Mouse (Mus musculus): ENCODE measurements around the gene Lyar. TPM values are rescaled to one million over a fixed set of nuclear protein-coding genes. Genes with fewer than 3 reads are reported as not detected.
A peak's percentile ranks its signal among the peaks of the same experiment; 100 is the strongest.

Lyar gene
- polyA plus RNA-seq, 1 experiment, result 32.7 TPM

- H3K4me3 ChIP-seq (ENCODE audit: insufficient read depth, low read depth, low read length), result peak within 1 kb of the TSS; percentile 64
- peak within 1 kb of the TSS; percentile 97 for H3K27ac ChIP-seq (replicated peaks; ENCODE audit: low read depth, low read length)
These were observed 55.5 kb downstream of the Lyar start, which contains the start of gene Otop1 for GRCm38 (mm10) chr5:38275771-38276170. Otop1 (plus strand) TSS chr5:38275972.

GRCm38 (mm10) chr5:38276451-38276850 lies 56.2 kb downstream of the Lyar start:
- peaks cover 10% of the 10 kb centered on the region for H3K4me1 ChIP-seq (ENCODE audit: control insufficient read depth, insufficient read depth, insufficient read length, low read length)
- H3K4me3 ChIP-seq (ENCODE audit: insufficient read depth, low read depth, low read length), result peak overlapping the region; percentile 64
- H3K27ac ChIP-seq (replicated peaks; ENCODE audit: low read depth, low read length), result peak overlapping the region; percentile 97

More at GRCm38 (mm10) chr5:38275771-38276170, 55.5 kb downstream of the Lyar start, which contains the start of gene Otop1:
- H3K4me1 ChIP-seq (ENCODE audit: control insufficient read depth, insufficient read depth, insufficient read length, low read length), result peaks cover 10% of the 10 kb centered on the region

- Histone ChIP-seq H3K4me1 (ENCODE audit: control insufficient read depth, insufficient read depth, insufficient read length, low read length) (peaks cover 10% of the 10 kb centered on the region), H3K4me3 (ENCODE audit: insufficient read depth, low read depth, low read length) (peak overlapping the region; percentile 64), H3K27ac (replicated peaks; ENCODE audit: low read depth, low read length) (peak overlapping the region; percentile 97)
These were observed 57.0 kb downstream of the Lyar start for GRCm38 (mm10) chr5:38277098-38277866.

- peak overlapping the region; percentile 97 for H3K27ac ChIP-seq (replicated peaks; ENCODE audit: low read depth, low read length)
- peaks cover 10% of the 10 kb centered on the region for H3K4me1 ChIP-seq (ENCODE audit: control insufficient read depth, insufficient read depth, insufficient read length, low read length)
- H3K4me3 ChIP-seq (ENCODE audit: insufficient read depth, low read depth, low read length), result peak overlapping the region; percentile 64
These were observed 57.8 kb downstream of the Lyar start for GRCm38 (mm10) chr5:38277936-38278600.

- peak overlapping the region; percentile 95 for H3K27ac ChIP-seq (replicated peaks; ENCODE audit: low read depth, low read length)
These were observed 59.8 kb downstream of the Lyar start for GRCm38 (mm10) chr5:38280075-38280474.

More at GRCm38 (mm10) chr5:38280075-38280474, 59.8 kb downstream of the Lyar start:
- Histone ChIP-seq H3K4me3 (ENCODE audit: insufficient read depth, low read depth, low read length) (peak overlapping the region; percentile 41), H3K4me1 (ENCODE audit: control insufficient read depth, insufficient read depth, insufficient read length, low read length) (peaks cover 10% of the 10 kb centered on the region)

Other genes with a start within 250 kb of the Lyar start
- gene Stx18, start 181.7 kb upstream of the Lyar start, polyA plus RNA-seq (2012; ENCODE audit: insufficient read depth, insufficient read length, missing spikeins), result 52.3 and 61.2 TPM in 2 replicates
- gene Nsg1, start 60.6 kb upstream of the Lyar start, polyA plus RNA-seq (2012; ENCODE audit: insufficient read depth, insufficient read length, missing spikeins), result 2.0 and 3.5 TPM in 2 replicates
- gene Zbtb49, start within 50 bp of the Lyar start, polyA plus RNA-seq (2012; ENCODE audit: insufficient read depth, insufficient read length, missing spikeins), result 1.3 and 1.7 TPM in 2 replicates
- 53.7 and 66.6 TPM in 2 replicates for gene Tmem128, start 39.7 kb downstream of the Lyar start, polyA plus RNA-seq (2012; ENCODE audit: insufficient read depth, insufficient read length, missing spikeins)
- 131 and 159 TPM in 2 replicates for gene Otop1, start 55.5 kb downstream of the Lyar start, polyA plus RNA-seq (2012; ENCODE audit: insufficient read depth, insufficient read length, missing spikeins)
- gene Drd5, start 98.9 kb downstream of the Lyar start, polyA plus RNA-seq (2012; ENCODE audit: insufficient read depth, insufficient read length, missing spikeins), result not detected in 2 replicates